Mouse (Mus musculus): Measurements from ENCODE around the gene Olfr352. TPM values are rescaled to one million over a fixed set of nuclear protein-coding genes. Genes with fewer than 3 reads are reported as not detected.

Gene Olfr352
- not detected for total RNA-seq (2018; cell fraction: chromatin; rRNA removed)
- not detected for total RNA-seq (2018; cell fraction: cytosol; rRNA removed)
- total RNA-seq (2018; cell fraction: nucleus; rRNA removed) = not detected
- polyA plus RNA-seq (2018) = not detected in 3 replicates

DNA sequence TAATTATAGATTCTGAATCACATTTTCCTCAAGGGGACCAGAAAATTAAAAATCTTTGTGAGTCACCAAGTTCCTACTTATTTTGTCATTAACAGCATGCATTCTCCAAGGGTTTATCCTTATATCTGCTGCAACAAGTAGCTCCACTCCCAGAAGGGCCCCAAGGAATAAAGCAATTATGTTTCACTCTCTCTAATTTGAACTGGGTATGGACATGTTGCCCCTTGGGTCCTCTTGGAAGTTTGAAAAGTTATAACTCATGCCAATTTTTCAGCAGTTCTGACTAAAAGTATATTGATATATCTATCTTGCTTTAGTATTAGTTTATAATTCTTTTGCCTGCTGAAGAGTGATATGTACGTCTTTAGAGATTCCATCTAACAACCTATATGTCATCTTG, at the start of gene Olfr352:
Gene Olfr352 (plus strand): TSS at position 301 of the 400 bp plus-strand sequence.
- no peak within 1 kb of the TSS for H3K4me3 ChIP-seq (ENCODE audit: inconsistent target)

GRCm38 (mm10) chr2:36846010-36846409, 22.2 kb upstream of the Olfr352 start, which contains the start of gene Olfr350:
TSS of gene Olfr350 (plus strand) at chr2:36846310.
- Histone ChIP-seq H3K36me3 (ENCODE audit: inconsistent target) (no peaks in the 10 kb centered on the region), H3K79me2 (ENCODE audit: inconsistent target) (no peaks in the 10 kb centered on the region), H3K4me3 (ENCODE audit: inconsistent target) (no peak within 1 kb of the TSS), H3K27ac (no peak within 1 kb of the TSS)
- WGBS (ENCODE audit: missing documents) = 100% methylated on average over 1 of the region's 1 CpGs

More for the DNA sequence above, at the start of gene Olfr352:
- WGBS (ENCODE audit: missing documents) = 86% methylated on average over 1 of the region's 1 CpGs
- no peak within 1 kb of the TSS for H3K27ac ChIP-seq
- no peaks in the 10 kb centered on the region for H3K36me3 ChIP-seq (ENCODE audit: inconsistent target)
- no peaks in the 10 kb centered on the region for H3K79me2 ChIP-seq (ENCODE audit: inconsistent target)

DNA sequence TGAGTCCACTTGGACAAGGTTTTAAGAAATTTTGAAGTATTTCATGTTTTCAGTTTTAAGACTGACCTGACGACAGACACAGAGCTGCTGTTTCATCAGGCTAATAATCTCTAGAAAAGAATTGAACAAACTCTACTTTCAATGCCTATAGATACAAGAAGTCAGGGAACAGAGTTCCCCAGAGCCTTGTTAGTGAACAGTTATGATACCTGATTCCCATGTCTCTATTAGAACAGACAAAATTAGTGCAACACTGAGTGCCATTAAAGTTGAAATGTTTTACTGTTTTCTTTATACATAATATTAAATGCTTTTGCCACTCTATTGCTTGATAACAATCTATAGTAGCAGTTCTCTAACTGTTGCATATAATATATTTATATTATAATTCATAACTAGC, 5.7 kb upstream of the Olfr352 start, which contains the start of gene Olfr351:
Gene Olfr351 (minus strand): TSS at position 101 of the 400 bp plus-strand sequence.
- Histone ChIP-seq H3K79me2 (ENCODE audit: inconsistent target) (no peaks in the 10 kb centered on the region), H3K4me3 (ENCODE audit: inconsistent target) (no peak within 1 kb of the TSS)
- WGBS (ENCODE audit: missing documents) = 83% methylated on average over 1 of the region's 1 CpGs

GRCm38 (mm10) chr2:36892836-36893235, 24.6 kb downstream of the Olfr352 start, which contains the start of gene Olfr353:
TSS of gene Olfr353 (minus strand) at chr2:36892936.
- H3K79me2 ChIP-seq (ENCODE audit: inconsistent target) = no peaks in the 10 kb centered on the region

More for the DNA sequence above, 5.7 kb upstream of the Olfr352 start, which contains the start of gene Olfr351:
- H3K27ac ChIP-seq = no peak within 1 kb of the TSS
- H3K36me3 ChIP-seq (ENCODE audit: inconsistent target) = no peaks in the 10 kb centered on the region

DNA sequence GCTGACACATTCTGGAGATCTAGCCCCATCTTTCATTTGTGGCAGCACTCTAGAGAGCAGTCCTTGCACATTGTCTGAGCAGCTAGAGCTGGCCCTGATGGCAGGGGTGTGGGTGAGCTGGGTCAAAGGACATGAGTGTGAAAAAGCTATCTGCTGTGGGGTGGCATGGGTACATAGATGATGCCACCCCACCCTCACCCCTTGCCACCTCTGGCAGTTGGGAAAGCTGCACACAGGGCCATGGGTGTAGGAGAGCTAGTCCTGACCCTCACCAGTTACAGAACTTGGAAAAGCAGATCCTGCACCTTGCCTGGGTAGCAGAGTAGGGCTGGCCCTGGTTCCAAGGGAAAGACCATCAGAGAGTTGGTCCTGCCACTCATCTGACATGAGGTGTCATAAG, 28.9 kb downstream of the Olfr352 start:
- no peaks in the 10 kb centered on the region for H3K79me2 ChIP-seq (ENCODE audit: inconsistent target)
- H3K36me3 ChIP-seq (ENCODE audit: inconsistent target) = no peaks in the 10 kb centered on the region
- H3K27ac ChIP-seq = no peak overlapping the region
- H3K4me3 ChIP-seq (ENCODE audit: inconsistent target) = no peak overlapping the region

More at GRCm38 (mm10) chr2:36892836-36893235, 24.6 kb downstream of the Olfr352 start, which contains the start of gene Olfr353:
- Histone ChIP-seq H3K36me3 (ENCODE audit: inconsistent target) (no peaks in the 10 kb centered on the region), H3K27ac (no peak within 1 kb of the TSS), H3K4me3 (ENCODE audit: inconsistent target) (no peak within 1 kb of the TSS)

DNA sequence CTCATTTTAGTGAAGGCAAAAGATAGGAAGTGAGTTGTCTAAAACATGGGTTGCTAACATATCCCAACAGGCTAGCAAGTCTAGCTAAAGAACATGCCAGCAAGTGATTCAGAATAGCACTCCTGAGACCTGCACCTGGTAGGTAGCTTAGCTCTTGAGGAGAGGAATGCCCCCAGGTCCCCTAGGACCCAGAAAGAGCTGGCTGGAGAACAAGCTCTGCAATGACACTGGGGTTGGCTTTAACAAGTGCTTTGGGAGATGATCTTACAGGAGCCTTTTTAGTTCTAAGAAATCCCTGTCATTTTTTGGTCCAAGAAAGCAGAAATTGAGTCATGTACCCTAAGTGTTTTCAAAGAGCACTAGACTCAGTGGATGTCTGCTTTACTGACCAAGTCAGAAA, 37.1 kb downstream of the Olfr352 start, which contains the start of gene Olfr354:
Gene Olfr354 (plus strand): TSS at position 301 of the 400 bp plus-strand sequence.
- Histone ChIP-seq H3K27ac (no peak within 1 kb of the TSS), H3K36me3 (ENCODE audit: inconsistent target) (no peaks in the 10 kb centered on the region), H3K4me3 (ENCODE audit: inconsistent target) (no peak within 1 kb of the TSS)

More for the DNA sequence above, 37.1 kb downstream of the Olfr352 start, which contains the start of gene Olfr354:
- H3K79me2 ChIP-seq (ENCODE audit: inconsistent target) = no peaks in the 10 kb centered on the region

Other genes starting within 250 kb of the Olfr352 start
- not detected in 3 replicates for gene Olfr345, start 228.4 kb upstream of the Olfr352 start, polyA plus RNA-seq (2018)
- not detected in 3 replicates for gene Olfr346, start 182.7 kb upstream of the Olfr352 start, polyA plus RNA-seq (2018)
- gene Olfr347, start 136.6 kb upstream of the Olfr352 start, polyA plus RNA-seq (2018) = not detected in 3 replicates
- gene Olfr348, start 84.2 kb upstream of the Olfr352 start, polyA plus RNA-seq (2018) = not detected in 3 replicates
- gene Olfr50, start 77.9 kb upstream of the Olfr352 start, polyA plus RNA-seq (2018) = not detected in 3 replicates
- gene Olfr3, start 51.4 kb upstream of the Olfr352 start, polyA plus RNA-seq (2018) = not detected in 3 replicates
- gene Olfr350, start 22.1 kb upstream of the Olfr352 start, polyA plus RNA-seq (2018) = not detected in 3 replicates
- gene Olfr351, start 5.8 kb upstream of the Olfr352 start, polyA plus RNA-seq (2018) = not detected in 3 replicates
- not detected in 3 replicates for gene Olfr353, start 24.5 kb downstream of the Olfr352 start, polyA plus RNA-seq (2018)
- gene Olfr354, start 37.2 kb downstream of the Olfr352 start, polyA plus RNA-seq (2018) = not detected in 3 replicates
- gene Olfr355, start 60.4 kb downstream of the Olfr352 start, polyA plus RNA-seq (2018) = not detected in 3 replicates
- not detected in 3 replicates for gene Olfr356, start 68.7 kb downstream of the Olfr352 start, polyA plus RNA-seq (2018)
- gene Olfr357, start 125.4 kb downstream of the Olfr352 start, polyA plus RNA-seq (2018) = not detected in 3 replicates
- gene Olfr358, start 140.9 kb downstream of the Olfr352 start, polyA plus RNA-seq (2018) = not detected in 3 replicates
- not detected in 3 replicates for gene Olfr360, start 197.3 kb downstream of the Olfr352 start, polyA plus RNA-seq (2018)
- not detected in 3 replicates for gene Olfr361, start 220.8 kb downstream of the Olfr352 start, polyA plus RNA-seq (2018)
- gene Olfr362, start 249.4 kb downstream of the Olfr352 start, polyA plus RNA-seq (2018) = not detected in 3 replicates

Data from macrophage (primary cell).